Mouse (Mus musculus) heart, postnatal 4 days (tissue): ENCODE measurements around the gene Phc2. TPM values are rescaled to one million over a fixed set of nuclear protein-coding genes. Genes with fewer than 3 reads are reported as not detected.

Experiments
- DNase-seq: peaks from one replicate; pipeline ENCODE4 v3.0.0; 2021
- total RNA-seq, 2 experiments: library from RNA; stranded (reverse); gene quantifications; 2 replicates each; pipeline ENCODE4 v1.2.3; 2021

Phc2 gene
- total RNA-seq, 2 experiments from 2014 or later, result 69.1 to 72.5 TPM

- DNase-seq, result no peak
These were observed 88.0 kb downstream of the Phc2 start for GRCm38 (mm10) chr4:128742379-128742970.

- no peak for DNase-seq
These were observed 88.6 kb downstream of the Phc2 start for GRCm38 (mm10) chr4:128743031-128743626.

DNA sequence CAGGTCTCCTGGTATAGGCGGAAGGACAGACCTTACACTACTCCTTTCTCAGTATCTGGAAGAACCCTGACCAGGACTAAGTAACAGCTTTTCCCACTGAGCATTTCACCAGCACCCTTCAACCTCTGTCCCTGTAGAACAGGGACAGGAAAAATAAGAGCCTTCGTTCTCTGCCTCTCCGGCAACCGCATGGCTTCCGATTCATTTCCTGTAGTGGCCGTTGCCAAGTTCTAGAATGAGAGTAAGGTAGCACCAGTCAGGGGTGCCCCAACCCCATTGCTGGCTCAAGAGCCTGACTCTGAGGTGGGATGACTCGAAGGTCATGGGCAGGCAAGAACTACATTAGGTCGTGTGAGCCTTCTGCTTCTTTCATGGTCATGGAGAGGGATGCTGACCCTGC lies 90.7 kb downstream of the Phc2 start:
- no peak for DNase-seq

- peak; percentile 51 for DNase-seq
These were observed 93.2 kb downstream of the Phc2 start for GRCm38 (mm10) chr4:128747614-128748270.

DNA sequence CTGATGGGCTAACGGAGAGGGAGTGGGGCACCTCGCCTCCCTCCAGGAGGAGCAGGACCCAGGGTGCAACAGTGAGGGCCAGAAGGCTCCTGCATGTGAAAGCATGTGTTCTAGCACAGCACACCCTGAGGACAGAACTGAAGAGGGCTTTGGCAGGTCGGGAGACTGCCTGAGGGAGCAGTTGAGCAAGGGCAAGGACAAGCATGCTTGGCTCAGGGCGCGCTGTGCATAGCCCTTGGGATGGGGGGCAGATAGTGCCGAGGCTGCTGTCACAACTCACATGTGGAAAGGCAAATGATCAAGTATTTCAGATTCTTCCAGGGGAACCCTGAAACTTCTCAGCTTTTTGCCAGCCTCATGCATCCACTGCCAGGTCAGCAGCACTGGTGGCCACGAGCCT lies 93.8 kb downstream of the Phc2 start:
- no peak for DNase-seq

DNA sequence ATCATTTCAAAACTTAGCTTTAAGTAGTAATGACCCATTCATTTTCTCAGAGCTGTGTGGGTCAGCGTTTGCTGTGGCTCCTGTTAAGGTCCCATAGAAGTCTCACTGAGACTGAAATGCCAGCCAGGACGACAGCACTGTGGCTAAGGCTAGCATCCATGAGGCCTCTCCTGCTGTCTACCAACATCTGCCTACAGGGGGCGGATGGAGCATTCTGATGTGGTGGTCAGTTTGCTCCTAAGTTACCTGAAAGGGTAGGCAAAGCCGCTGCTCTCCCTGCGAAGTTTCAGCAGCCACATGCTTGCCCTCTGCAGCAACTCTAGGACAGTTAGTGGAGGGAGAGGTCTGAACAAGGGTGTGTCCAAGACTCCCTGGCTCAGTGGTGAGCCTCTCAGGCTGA lies 96.5 kb downstream of the Phc2 start:
- peak; percentile 47 for DNase-seq

DNA sequence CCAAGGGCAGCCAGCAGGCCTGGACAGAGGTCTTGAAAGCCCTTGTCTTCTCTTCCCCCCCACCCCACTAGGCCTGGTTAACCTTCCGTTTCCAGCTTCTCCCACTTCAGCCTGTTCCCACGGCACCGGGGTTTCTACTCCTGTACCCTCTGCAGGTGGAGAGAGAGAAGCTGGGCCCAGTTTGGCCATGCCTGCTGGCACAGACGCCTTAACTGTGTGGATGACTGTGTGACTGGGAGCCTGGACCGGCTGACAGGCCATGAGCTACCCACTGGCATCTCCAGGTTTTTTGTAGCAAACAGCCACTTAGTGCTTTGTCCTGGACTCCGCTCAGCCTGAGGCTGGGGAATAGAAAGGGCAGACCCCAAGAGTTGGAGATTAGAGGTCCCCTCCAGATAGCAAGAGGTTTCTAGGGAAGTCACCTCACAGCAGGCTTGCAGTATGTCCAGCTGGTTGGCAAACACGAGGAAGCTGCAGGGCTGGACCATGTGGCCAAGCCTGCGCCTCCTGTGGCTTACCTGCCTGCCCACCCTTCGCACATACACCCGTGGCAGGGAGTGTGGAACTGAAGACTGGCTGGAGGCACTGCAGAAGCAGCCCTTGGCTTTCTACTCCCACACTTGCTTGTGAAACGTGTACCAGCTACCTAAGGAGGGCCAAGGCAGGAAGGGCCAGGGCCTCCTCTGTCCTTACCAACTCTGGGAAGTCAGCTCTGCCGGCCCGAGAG lies 97.7 kb downstream of the Phc2 start:
- DNase-seq, result no peak

DNA sequence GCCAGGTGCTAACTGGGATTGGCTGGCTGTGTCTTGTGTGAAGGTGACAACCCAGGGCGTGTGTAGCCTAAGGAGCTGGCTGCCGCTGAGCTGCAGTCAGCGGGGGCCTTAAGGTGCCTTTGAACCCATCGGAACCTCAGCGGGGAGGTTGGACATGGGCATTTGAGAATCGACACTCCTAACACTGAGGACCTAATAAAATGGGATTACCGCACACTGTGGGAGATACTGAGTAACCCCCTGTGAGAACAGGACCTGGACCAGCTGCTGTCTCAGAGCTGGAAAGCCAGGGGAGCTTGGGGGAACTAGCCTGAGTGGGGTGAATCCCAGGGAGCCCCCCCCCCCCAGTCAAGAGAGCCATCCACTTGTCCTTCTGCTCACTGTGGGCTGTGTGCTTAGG lies 99.1 kb downstream of the Phc2 start:
- no peak for DNase-seq

- no peak for DNase-seq
These were observed 100.6 kb downstream of the Phc2 start, which contains the start of gene A3galt2 for GRCm38 (mm10) chr4:128755064-128755463. TSS of gene A3galt2 (plus strand) at chr4:128755364.

GRCm38 (mm10) chr4:128755900-128756299 lies 101.4 kb downstream of the Phc2 start:
- peak; percentile 33 for DNase-seq

- DNase-seq, result no peak
These were observed 104.7 kb downstream of the Phc2 start for GRCm38 (mm10) chr4:128759214-128759613.

DNA sequence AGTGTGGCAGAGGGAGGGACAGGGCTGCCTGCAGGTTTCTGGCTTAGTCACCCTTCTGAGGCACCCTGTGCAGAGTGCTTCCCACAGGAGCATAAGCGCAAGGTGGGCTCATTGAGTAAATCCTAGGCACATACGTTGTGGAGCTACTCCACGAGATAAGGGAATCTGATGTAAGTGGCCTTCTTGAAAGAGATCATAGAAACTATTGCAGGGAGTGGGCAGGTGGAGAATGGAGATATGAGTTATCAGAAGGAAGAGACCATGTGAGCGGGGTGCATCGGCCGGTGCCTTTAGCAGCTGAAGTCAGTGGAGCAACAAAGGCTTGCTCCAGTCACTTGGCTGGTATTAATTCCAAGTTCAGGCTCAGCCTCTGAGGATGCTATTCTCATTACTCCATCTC lies 105.5 kb downstream of the Phc2 start:
- no peak for DNase-seq

- no peak for DNase-seq
These were observed 112.4 kb downstream of the Phc2 start for GRCm38 (mm10) chr4:128766929-128767328.

DNA sequence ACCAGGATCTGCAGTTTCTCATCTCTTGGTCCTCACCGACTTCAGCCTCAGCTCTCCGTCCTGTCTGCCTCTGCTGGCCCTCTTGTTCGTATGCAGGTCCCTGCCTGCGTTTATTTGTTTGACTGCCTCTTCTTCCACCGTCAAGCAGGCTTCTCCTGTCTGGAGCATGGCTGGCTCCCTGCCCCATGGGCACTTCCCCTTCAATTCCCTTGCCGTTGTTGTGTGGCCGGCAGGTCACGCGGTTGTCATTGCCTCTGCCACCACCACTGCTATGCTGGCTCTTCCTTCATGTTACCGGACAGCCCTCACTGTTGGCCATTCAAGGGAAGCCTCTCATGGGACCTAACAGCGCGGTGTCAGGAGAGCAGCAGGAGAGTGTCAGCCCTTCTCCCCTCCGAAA lies 113.6 kb downstream of the Phc2 start:
- no peak for DNase-seq

- no peak for DNase-seq
These were observed 115.3 kb downstream of the Phc2 start for GRCm38 (mm10) chr4:128769569-128770355.

GRCm38 (mm10) chr4:128770698-128771097 lies 116.2 kb downstream of the Phc2 start:
- DNase-seq, result no peak

DNA sequence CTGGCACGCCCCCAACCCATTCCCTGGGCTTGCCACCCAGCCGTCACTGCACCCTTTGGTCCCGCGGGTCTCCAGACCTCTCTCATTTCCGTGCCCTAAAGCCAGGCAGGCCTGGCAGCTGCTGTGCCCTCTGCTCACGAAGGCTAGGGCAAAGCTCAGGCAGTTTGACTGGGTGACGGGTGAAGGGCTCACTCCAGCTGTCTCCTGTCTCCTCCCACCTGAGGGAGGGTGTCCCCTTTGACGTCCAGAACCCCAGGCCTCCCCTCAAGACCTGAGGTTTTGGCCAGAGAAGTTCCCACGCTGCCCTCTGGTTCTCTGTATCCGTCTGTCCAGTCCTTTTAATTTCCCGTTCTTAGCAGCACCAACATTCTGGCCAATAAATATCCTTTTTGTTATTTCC lies 119.3 kb downstream of the Phc2 start:
- DNase-seq, result no peak

GRCm38 (mm10) chr4:128774467-128774866 lies 120.0 kb downstream of the Phc2 start:
- DNase-seq, result peak; percentile 68

DNA sequence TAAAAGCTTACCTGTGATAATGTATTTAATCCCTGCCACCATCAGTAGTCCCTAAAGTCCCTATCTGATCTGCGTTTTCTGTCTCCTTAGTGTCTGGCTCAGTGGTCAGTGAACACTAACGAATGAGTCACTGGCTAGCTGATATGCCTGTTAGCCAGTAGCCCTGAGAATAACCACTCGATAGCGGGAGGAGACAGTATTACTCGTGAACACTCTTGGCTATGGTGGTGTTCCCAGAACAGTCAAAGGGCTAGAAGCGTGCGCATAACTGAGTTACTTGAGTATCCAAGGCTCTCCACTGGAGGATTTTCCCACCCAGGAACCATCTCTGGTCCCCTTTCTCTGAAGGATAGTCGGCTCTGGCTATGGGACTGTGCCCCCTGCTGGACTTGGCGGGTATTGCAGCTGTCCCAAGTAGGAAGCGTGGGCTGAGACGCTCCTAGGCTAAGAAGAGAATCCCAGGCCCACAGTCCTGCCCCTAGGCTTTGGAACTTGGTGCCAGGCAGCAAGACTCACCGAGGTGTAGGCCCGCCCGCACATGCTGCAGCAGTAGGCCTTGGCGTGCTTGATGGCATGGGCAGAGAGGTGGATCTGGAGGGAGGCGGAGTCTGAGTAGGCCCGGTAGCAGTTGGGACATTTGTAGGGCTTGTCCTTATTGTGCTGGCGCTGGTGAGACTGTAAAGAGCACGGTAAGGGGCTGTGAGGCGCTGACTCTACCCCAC lies 122.2 kb downstream of the Phc2 start:
- peak; percentile 88 for DNase-seq

GRCm38 (mm10) chr4:128777593-128777992 lies 123.1 kb downstream of the Phc2 start:
- no peak for DNase-seq

- DNase-seq, result no peak
These were observed 127.5 kb downstream of the Phc2 start for GRCm38 (mm10) chr4:128782037-128782436.

DNA sequence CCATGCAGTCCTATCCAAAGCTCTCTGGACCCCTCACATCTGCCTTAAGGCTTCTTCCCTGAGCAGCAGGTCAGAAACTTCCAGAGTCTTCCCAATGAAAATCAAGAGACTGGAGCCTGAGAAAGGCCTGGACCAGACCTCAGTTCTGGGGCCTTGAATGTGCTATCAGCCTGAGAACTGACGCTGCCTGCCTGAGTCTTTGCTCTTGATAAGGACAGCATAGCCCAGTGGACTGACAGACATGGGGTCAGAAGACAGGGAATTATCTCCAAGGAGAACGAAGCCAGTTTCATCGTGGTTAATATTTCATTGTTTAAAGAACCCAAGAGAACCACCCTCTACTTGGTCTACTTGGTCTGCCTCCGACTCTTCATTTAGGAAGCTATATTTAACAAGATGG lies 128.1 kb downstream of the Phc2 start:
- DNase-seq, result no peak
